ENCODE assay signal across 13 mouse cellular contexts in genomic region chr1:125550359-125550758, GRCm38 (mm10). TPM values are rescaled to one million over a fixed set of nuclear protein-coding genes. Genes with fewer than 3 reads are reported as not detected.
DNase-seq lines count a peak whose midpoint lies in the region; ATAC-seq and TF ChIP-seq lines count a peak whose summit lies in the region.
"Had no signal": no experiment of that assay in that cellular context is flagged by ENCODE, and none has a peak within 500 bp of the region (broad histone marks: within the 10 kb centered on the region; RNA-seq: fewer than 3 reads in every experiment).

No protein-coding gene starts in this region.

- peak; percentile 23 for DNase-seq in kidney, adult 2 months
- no peak for DNase-seq in kidney, adult 9 months
- DNase-seq in liver, embryonic 11.5 days (ENCODE audit: low spot score): no peak
- no peak for DNase-seq in adrenal gland, adult 18-20 months (ENCODE audit: low spot score in 2 of 2)
- no peak for DNase-seq in heart, adult 11 months
- DNase-seq: cerebellum, postnatal 10 days; thymus, postnatal 36 days had no signal

- no peaks in the 10 kb centered on the region for H3K27me3 ChIP-seq in kidney, adult 2 months (replicated peaks; ENCODE audit: control insufficient read depth, insufficient read depth, low read length)
- H3K27me3 ChIP-seq in liver, embryonic 16.5 days (ENCODE audit: control insufficient read depth, insufficient read depth, low read depth, low read length): no peaks in the 10 kb centered on the region
- H3K27me3 ChIP-seq in liver, embryonic 11.5 days (replicated peaks; ENCODE audit: control insufficient read depth, insufficient read depth, low read length): no peaks in the 10 kb centered on the region
- no peaks in the 10 kb centered on the region for H3K27me3 ChIP-seq in limb, embryonic 15.5 days
- no peaks in the 10 kb centered on the region for H3K27me3 ChIP-seq in stomach, embryonic 16.5 days (ENCODE audit: control insufficient read depth, insufficient read depth, low read length)
- H3K27me3 ChIP-seq: forebrain, embryonic 12.5 days; heart, embryonic 15.5 days had no signal

- peak; percentile 28; the same call in 1 of the 2 replicates for ATAC-seq in liver, embryonic 16.5 days (ENCODE audit: low read depth)
- ATAC-seq in liver, embryonic 11.5 days (replicated peaks; ENCODE audit: low FRiP score): no peak
- no peak for ATAC-seq in limb, embryonic 15.5 days (ENCODE audit: insufficient number of reproducible peaks, low FRiP score, low TSS enrichment, low read depth)
- peak; percentile 90 for ATAC-seq in stomach, embryonic 16.5 days (ENCODE audit: insufficient read depth, low FRiP score)
- ATAC-seq: hindbrain, postnatal 0 days had no signal

- H3K9me3 ChIP-seq in liver, embryonic 16.5 days (replicated peaks; ENCODE audit: control insufficient read depth, low read length): no peaks in the 10 kb centered on the region
- H3K9me3 ChIP-seq in liver, embryonic 11.5 days (ENCODE audit: control insufficient read depth, low read length): no peaks in the 10 kb centered on the region
- no peaks in the 10 kb centered on the region for H3K9me3 ChIP-seq in limb, embryonic 15.5 days
- no peaks in the 10 kb centered on the region for H3K9me3 ChIP-seq in stomach, embryonic 16.5 days (replicated peaks; ENCODE audit: control insufficient read depth, low read length)
- H3K9me3 ChIP-seq: forebrain, embryonic 12.5 days; heart, embryonic 15.5 days had no signal

- no peak overlapping the region for H3K9ac ChIP-seq in liver, embryonic 16.5 days (ENCODE audit: low read depth, low read length)
- no peak overlapping the region for H3K9ac ChIP-seq in liver, embryonic 11.5 days (ENCODE audit: low read depth, low read length)
- H3K9ac ChIP-seq in limb, embryonic 15.5 days: no peak overlapping the region
- no peak overlapping the region for H3K9ac ChIP-seq in stomach, embryonic 16.5 days (ENCODE audit: low read length)
- H3K9ac ChIP-seq: forebrain, embryonic 12.5 days; heart, embryonic 15.5 days had no signal

- TF ChIP-seq POLR2A in kidney, adult 2 months (IDR thresholded peaks at IDR 0.05; ENCODE audit: low read depth, low read length): no peak

- H3K4me1 ChIP-seq in kidney, adult 2 months (ENCODE audit: control insufficient read depth, insufficient read depth, low read length): peaks cover 3% of the 10 kb centered on the region; the same call in 1 of the 2 replicates
- no peaks in the 10 kb centered on the region for H3K4me1 ChIP-seq in liver, embryonic 16.5 days (ENCODE audit: control insufficient read depth, low read depth, low read length)
- H3K4me1 ChIP-seq in liver, embryonic 11.5 days (replicated peaks; ENCODE audit: control insufficient read depth, insufficient read depth, low read length): no peaks in the 10 kb centered on the region
- no peaks in the 10 kb centered on the region for H3K4me1 ChIP-seq in limb, embryonic 15.5 days
- 0 out of 2 replicates have a peak, but pooled peaks cover 5% of the 10 kb centered on the region for H3K4me1 ChIP-seq in stomach, embryonic 16.5 days (ENCODE audit: control insufficient read depth, insufficient read depth, low read length)
- H3K4me1 ChIP-seq: forebrain, embryonic 12.5 days; heart, embryonic 15.5 days had no signal

- no peaks in the 10 kb centered on the region for H3K36me3 ChIP-seq in kidney, adult 2 months (ENCODE audit: control insufficient read depth, insufficient read depth, low read length)
- H3K36me3 ChIP-seq in liver, embryonic 16.5 days (ENCODE audit: control insufficient read depth, insufficient read depth): no peaks in the 10 kb centered on the region
- no peaks in the 10 kb centered on the region for H3K36me3 ChIP-seq in liver, embryonic 11.5 days (ENCODE audit: control insufficient read depth, insufficient read depth, low read length)
- H3K36me3 ChIP-seq in limb, embryonic 15.5 days: no peaks in the 10 kb centered on the region
- no peaks in the 10 kb centered on the region for H3K36me3 ChIP-seq in stomach, embryonic 16.5 days (ENCODE audit: control insufficient read depth, insufficient read depth, low read length)
- H3K36me3 ChIP-seq: forebrain, embryonic 12.5 days; heart, embryonic 15.5 days had no signal

- TF ChIP-seq CTCF in kidney, adult 2 months (conservative IDR thresholded peaks at IDR 0.05; ENCODE audit: insufficient read depth, insufficient read length, low read depth, low read length): no peak

- no peak overlapping the region for H3K4me2 ChIP-seq in liver, embryonic 16.5 days (ENCODE audit: low read depth, low read length)
- no peak overlapping the region for H3K4me2 ChIP-seq in liver, embryonic 11.5 days
- H3K4me2 ChIP-seq in limb, embryonic 15.5 days: no peak overlapping the region
- peak overlapping the region; percentile 43 for H3K4me2 ChIP-seq in stomach, embryonic 16.5 days (ENCODE audit: low read depth, low read length)
- H3K4me2 ChIP-seq: forebrain, embryonic 12.5 days; heart, embryonic 15.5 days had no signal

- WGBS in kidney, adult 2 months: 16% methylated on average over 1 of the region's 1 CpGs
- 38% methylated on average over 1 of the region's 1 CpGs for WGBS in liver, embryonic 16.5 days (ENCODE audit: insufficient replicate concordance)
- WGBS in liver, embryonic 11.5 days: 66% methylated on average over 1 of the region's 1 CpGs
- 41% methylated on average over 1 of the region's 1 CpGs for WGBS in limb, embryonic 15.5 days
- 20% methylated on average over 1 of the region's 1 CpGs for WGBS in stomach, embryonic 16.5 days

- H3K4me3 ChIP-seq in kidney, adult 2 months (ENCODE audit: insufficient read depth, low read depth, low read length): no peak overlapping the region
- H3K4me3 ChIP-seq in liver, embryonic 16.5 days (ENCODE audit: low read depth, low read length): no peak overlapping the region
- H3K4me3 ChIP-seq in liver, embryonic 11.5 days (ENCODE audit: low read depth, low read length): no peak overlapping the region
- H3K4me3 ChIP-seq in limb, embryonic 15.5 days: no peak overlapping the region
- H3K4me3 ChIP-seq in stomach, embryonic 16.5 days (replicated peaks; ENCODE audit: low read length): no peak overlapping the region
- H3K4me3 ChIP-seq: forebrain, embryonic 12.5 days; heart, embryonic 15.5 days had no signal

- H3K27ac ChIP-seq in kidney, adult 2 months (ENCODE audit: insufficient read depth, low read depth, low read length): peak overlapping the region; percentile 64
- H3K27ac ChIP-seq in liver, embryonic 16.5 days (ENCODE audit: low read length): peak overlapping the region; percentile 33; the same call in 1 of the 2 replicates
- no peak overlapping the region for H3K27ac ChIP-seq in liver, embryonic 11.5 days (ENCODE audit: low read depth, low read length)
- peak overlapping the region; percentile 33; the same call in 1 of the 2 replicates for H3K27ac ChIP-seq in limb, embryonic 15.5 days
- peak overlapping the region; percentile 91 for H3K27ac ChIP-seq in stomach, embryonic 16.5 days (ENCODE audit: low read length)
- H3K27ac ChIP-seq: forebrain, embryonic 12.5 days; heart, embryonic 15.5 days; hindbrain, postnatal 0 days had no signal

RNA-seq across cellular contexts. Expression of gene Slc35f5, which starts 10.0 kb away (rescaled TPM):
- 32.0 and 36.3 TPM in 2 replicates for polyA plus RNA-seq in kidney, adult 2 months (2012; rRNA removed)
- 31.0 and 32.7 TPM in 2 replicates for polyA plus RNA-seq in liver, embryonic 16.5 days (2015; fragmentation: Nextera tagmentation; extraction: Ambion mirVana)
- polyA plus RNA-seq in liver, embryonic 11.5 days (2014; fragmentation: Nextera tagmentation; extraction: Ambion mirVana): 28.5 and 30.4 TPM in 2 replicates
- polyA plus RNA-seq in limb, embryonic 15.5 days (2015; fragmentation: Nextera tagmentation; extraction: Ambion mirVana): 63.4 and 64.5 TPM in 2 replicates
- polyA plus RNA-seq in stomach, embryonic 16.5 days (2015; fragmentation: Nextera tagmentation; extraction: Ambion mirVana): 69.2 and 71.5 TPM in 2 replicates
- 10 to 100 TPM; 32.1 to 36.7 TPM for total RNA-seq in adrenal gland, adult 18-20 months (2021)

Comparison
In these comparisons a context has a peak if more than half of its experiments do, and no peak if none do; other contexts are left out.
1. ATAC-seq: peak in liver, embryonic 16.5 days (single experiment) and stomach, embryonic 16.5 days (single experiment); none in liver, embryonic 11.5 days (single experiment) and limb, embryonic 15.5 days (single experiment).